9 mouse cellular contexts compared by ENCODE assay signal in the genomic region with DNA sequence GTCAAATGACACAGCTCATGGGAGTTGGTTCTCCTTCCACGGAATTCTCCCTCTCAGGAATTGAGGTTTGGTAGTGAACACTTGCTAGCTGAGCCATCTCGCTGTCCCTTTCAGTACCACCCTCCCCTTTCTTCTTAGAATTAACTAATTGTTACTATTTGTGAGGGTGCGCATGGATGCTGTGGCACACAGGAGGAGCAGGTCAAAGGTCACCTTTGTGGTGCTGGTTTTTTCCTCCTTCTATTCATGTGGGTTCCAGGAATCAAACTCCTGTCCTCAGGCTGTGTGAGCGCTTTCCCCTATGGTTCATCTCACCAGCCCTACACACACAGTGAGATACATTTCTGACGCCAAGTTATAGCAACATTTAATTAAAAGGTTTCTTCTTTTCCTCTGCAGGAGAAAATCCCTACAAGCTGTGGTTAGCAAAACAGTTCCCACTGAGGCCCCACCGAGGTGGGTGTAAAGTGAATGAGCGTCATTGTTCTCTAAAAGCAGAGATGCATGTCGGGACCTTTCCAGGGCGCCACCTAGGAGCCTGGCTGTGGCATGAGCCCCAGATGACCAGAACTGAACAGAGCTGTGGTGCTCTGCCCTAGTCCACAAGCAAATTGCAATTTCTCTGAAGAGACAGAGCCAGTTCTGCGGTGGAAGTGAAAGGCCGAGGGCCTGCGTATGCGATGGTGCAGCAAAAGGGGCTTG. TPM values are rescaled to one million over a fixed set of nuclear protein-coding genes. Genes with fewer than 3 reads are reported as not detected.
DNase-seq lines count a peak whose midpoint lies in the region; ATAC-seq and TF ChIP-seq lines count a peak whose summit lies in the region.
"Had no signal": no experiment of that assay in that cellular context is flagged by ENCODE, and none has a peak within 500 bp of the region (broad histone marks: within the 10 kb centered on the region; RNA-seq: fewer than 3 reads in every experiment).

No protein-coding gene starts in this region.

- H3K4me3 ChIP-seq in forebrain, embryonic 11.5 days (ENCODE audit: low read depth, low read length): no peak overlapping the region
- H3K4me3 ChIP-seq in forebrain, embryonic 15.5 days: no peak overlapping the region
- H3K4me3 ChIP-seq in forebrain, postnatal 0 days (ENCODE audit: low read depth, low read length): no peak overlapping the region
- no peak overlapping the region for H3K4me3 ChIP-seq in midbrain, embryonic 14.5 days (replicated peaks; ENCODE audit: low read depth, low read length)

- intact Hi-C loops in heart, postnatal 25 days (cut with DNase I): no loop called here

- peak overlapping the region; percentile 42; the same call in 1 of the 2 replicates for H3K27ac ChIP-seq in forebrain, embryonic 11.5 days (ENCODE audit: low read depth, low read length)
- no peak overlapping the region for H3K27ac ChIP-seq in forebrain, embryonic 15.5 days (replicated peaks)
- no peak overlapping the region for H3K27ac ChIP-seq in forebrain, postnatal 0 days (ENCODE audit: low read depth, low read length)
- H3K27ac ChIP-seq in midbrain, embryonic 14.5 days (replicated peaks; ENCODE audit: low read depth, low read length): no peak overlapping the region

- H3K9me3 ChIP-seq in forebrain, embryonic 11.5 days (ENCODE audit: control insufficient read depth, low read length): no peaks in the 10 kb centered on the region
- H3K9me3 ChIP-seq in forebrain, embryonic 15.5 days: no peaks in the 10 kb centered on the region
- no peaks in the 10 kb centered on the region for H3K9me3 ChIP-seq in forebrain, postnatal 0 days (ENCODE audit: low read length)
- no peaks in the 10 kb centered on the region for H3K9me3 ChIP-seq in midbrain, embryonic 14.5 days (ENCODE audit: control insufficient read depth, low read length)

- TF ChIP-seq CTCF in forebrain, postnatal 0 days (IDR thresholded peaks at IDR 0.05; ENCODE audit: low read depth): peak; percentile 19

- DNase-seq in forebrain, embryonic 11.5 days (ENCODE audit: low spot score): peak; percentile 66
- peak; percentile 60 for DNase-seq in Muller cell, postnatal 12 days (ENCODE audit: inconsistent ontology term)
- DNase-seq in forebrain, postnatal 0 days: no peak
- peak; percentile 61 for DNase-seq in midbrain, embryonic 14.5 days
- no peak for DNase-seq in kidney, adult 11 months
- DNase-seq in lung, postnatal 25 days (ENCODE audit: low spot score): no peak
- DNase-seq in heart, postnatal 25 days (ENCODE audit: low spot score): no peak
- DNase-seq: lung, adult 18-20 months had no signal

- H3K27me3 ChIP-seq in forebrain, embryonic 11.5 days (ENCODE audit: control insufficient read depth, insufficient read depth, low read length): no peaks in the 10 kb centered on the region
- no peaks in the 10 kb centered on the region for H3K27me3 ChIP-seq in forebrain, embryonic 15.5 days
- no peaks in the 10 kb centered on the region for H3K27me3 ChIP-seq in forebrain, postnatal 0 days (ENCODE audit: insufficient read depth, low read length)
- H3K27me3 ChIP-seq in midbrain, embryonic 14.5 days (ENCODE audit: control insufficient read depth, insufficient read depth, low read length): no peaks in the 10 kb centered on the region

- H3K9ac ChIP-seq in forebrain, embryonic 11.5 days (ENCODE audit: low read length): peak overlapping the region; percentile 9; the same call in 1 of the 2 replicates
- H3K9ac ChIP-seq in forebrain, embryonic 15.5 days (replicated peaks): no peak overlapping the region
- no peak overlapping the region for H3K9ac ChIP-seq in forebrain, postnatal 0 days
- no peak overlapping the region for H3K9ac ChIP-seq in midbrain, embryonic 14.5 days (replicated peaks; ENCODE audit: low read length)

- 0 out of 2 replicates have a peak, but pooled peaks have one; percentile 24 for ATAC-seq in forebrain, embryonic 11.5 days (replicated peaks; ENCODE audit: low FRiP score)
- ATAC-seq in forebrain, embryonic 15.5 days (replicated peaks): no peak
- ATAC-seq in forebrain, postnatal 0 days: no peak
- no peak for ATAC-seq in midbrain, embryonic 14.5 days (ENCODE audit: low FRiP score, low TSS enrichment)

- H3K36me3 ChIP-seq in forebrain, embryonic 11.5 days (ENCODE audit: control insufficient read depth, insufficient read depth, low read length): no peaks in the 10 kb centered on the region
- H3K36me3 ChIP-seq in forebrain, embryonic 15.5 days: no peaks in the 10 kb centered on the region
- H3K36me3 ChIP-seq in forebrain, postnatal 0 days (ENCODE audit: insufficient read depth): no peaks in the 10 kb centered on the region
- H3K36me3 ChIP-seq in midbrain, embryonic 14.5 days (ENCODE audit: control insufficient read depth, insufficient read depth, low read length): no peaks in the 10 kb centered on the region

- H3K4me1 ChIP-seq in forebrain, embryonic 11.5 days (replicated peaks; ENCODE audit: control insufficient read depth, insufficient read depth, low read length): peaks cover 3% of the 10 kb centered on the region
- H3K4me1 ChIP-seq in forebrain, embryonic 15.5 days: peaks cover 21% of the 10 kb centered on the region
- H3K4me1 ChIP-seq in forebrain, postnatal 0 days (ENCODE audit: insufficient read depth): no peaks in the 10 kb centered on the region
- peaks cover 2% of the 10 kb centered on the region for H3K4me1 ChIP-seq in midbrain, embryonic 14.5 days (ENCODE audit: control insufficient read depth, insufficient read depth, low read length)

- no peak overlapping the region for H3K4me2 ChIP-seq in forebrain, embryonic 11.5 days (ENCODE audit: low read depth, low read length, severe bottlenecking)
- no peak overlapping the region for H3K4me2 ChIP-seq in forebrain, embryonic 15.5 days (replicated peaks)
- H3K4me2 ChIP-seq in forebrain, postnatal 0 days (ENCODE audit: low read depth): no peak overlapping the region
- no peak overlapping the region for H3K4me2 ChIP-seq in midbrain, embryonic 14.5 days (ENCODE audit: low read length)

- WGBS in forebrain, embryonic 11.5 days: 15% methylated on average over 13 of the region's 13 CpGs
- WGBS in forebrain, embryonic 15.5 days: 19% methylated on average over 13 of the region's 13 CpGs
- WGBS in forebrain, postnatal 0 days: 18% methylated on average over 13 of the region's 13 CpGs
- WGBS in midbrain, embryonic 14.5 days: 17% methylated on average over 13 of the region's 13 CpGs

RNA-seq across cellular contexts. Expression of a gene that starts 8.2 kb away (rescaled TPM):
- polyA plus RNA-seq in forebrain, embryonic 11.5 days (2014; fragmentation: Nextera tagmentation; extraction: Ambion mirVana): 36.8 and 40.6 TPM in 2 replicates
- polyA plus RNA-seq in forebrain, embryonic 15.5 days (2015; fragmentation: Nextera tagmentation; extraction: Ambion mirVana): 69.4 and 76.8 TPM in 2 replicates
- total RNA-seq in forebrain, postnatal 0 days (2014; rRNA removed): 81.3 and 82.9 TPM in 2 replicates
- 62.1 and 65.1 TPM in 2 replicates for polyA plus RNA-seq in forebrain, postnatal 0 days (2015; fragmentation: Nextera tagmentation; extraction: Ambion mirVana)
- 48.7 and 58.1 TPM in 2 replicates for polyA plus RNA-seq in midbrain, embryonic 14.5 days (2014; fragmentation: Nextera tagmentation; extraction: Ambion mirVana)
- 10 to 100 TPM; 71.7 to 74.1 TPM for total RNA-seq in heart, postnatal 25 days (2021)

Comparison
In these comparisons a context has a peak if more than half of its experiments do, and no peak if none do; other contexts are left out.
1. DNase-seq: peak in forebrain, embryonic 11.5 days (single experiment), Muller cell, postnatal 12 days (single experiment) and midbrain, embryonic 14.5 days (single experiment); none in forebrain, postnatal 0 days (single experiment), kidney, adult 11 months (single experiment), lung, postnatal 25 days (single experiment) and heart, postnatal 25 days (single experiment).